Mouse (Mus musculus): ENCODE data around the gene Gdi2. TPM values are rescaled to one million over a fixed set of nuclear protein-coding genes. Genes with fewer than 3 reads are reported as not detected.
A peak's percentile ranks its signal among the peaks of the same experiment; 100 is the strongest.

Gdi2 gene
- total RNA-seq, 2 experiments from 2014 or later, result 277 to 290 TPM

- no peak for TF ChIP-seq CTCF (conservative IDR thresholded peaks at IDR 0.05)
- no peak for DNase-seq (ENCODE audit: low spot score in 2 of 2)
- no peak overlapping the region for H3K27ac ChIP-seq
- no peak overlapping the region for H3K4me3 ChIP-seq
Observed at GRCm38 (mm10) chr13:3534146-3534545, 3.7 kb upstream of the Gdi2 start.

GRCm38 (mm10) chr13:3538223-3538968 lies 533 bp downstream of the Gdi2 start:
- peak; percentile 59 to 61 for DNase-seq (ENCODE audit: low spot score in 2 of 2)
- Histone ChIP-seq H3K4me3 (peak overlapping the region; percentile 80), H3K27ac (peak overlapping the region; percentile 99)
- no peak; the same call in 1 of the 2 replicates for TF ChIP-seq CTCF (conservative IDR thresholded peaks at IDR 0.05)

GRCm38 (mm10) chr13:3538969-3539562 lies 1.2 kb downstream of the Gdi2 start:
- no peak for DNase-seq (ENCODE audit: low spot score in 2 of 2)
- Histone ChIP-seq H3K4me3 (peak overlapping the region; percentile 80), H3K27ac (peak overlapping the region; percentile 99)
- no peak for TF ChIP-seq CTCF (conservative IDR thresholded peaks at IDR 0.05)

- no peak overlapping the region for H3K27ac ChIP-seq
- no peak overlapping the region; the same call in 1 of the 2 replicates for H3K4me3 ChIP-seq
- no peak for DNase-seq (ENCODE audit: low spot score in 2 of 2)
- TF ChIP-seq CTCF (conservative IDR thresholded peaks at IDR 0.05), result no peak
Observed at GRCm38 (mm10) chr13:3540166-3540565, 2.3 kb downstream of the Gdi2 start.

- Histone ChIP-seq H3K27ac (no peak overlapping the region), H3K4me3 (peak overlapping the region; percentile 10; the same call in 1 of the 2 replicates)
- DNase-seq (ENCODE audit: low spot score in 2 of 2), result no peak
- TF ChIP-seq CTCF (conservative IDR thresholded peaks at IDR 0.05), result no peak
Observed at GRCm38 (mm10) chr13:3541159-3541782, 3.4 kb downstream of the Gdi2 start.

- H3K27ac ChIP-seq, result no peak overlapping the region
- DNase-seq (ENCODE audit: low spot score in 2 of 2), result no peak
- no peak overlapping the region for H3K4me3 ChIP-seq
- no peak for TF ChIP-seq CTCF (conservative IDR thresholded peaks at IDR 0.05)
Observed at GRCm38 (mm10) chr13:3544077-3544874, 6.4 kb downstream of the Gdi2 start.

- 0 out of 2 replicates have a peak overlapping the region, but pooled peaks have one; percentile 16 for H3K27ac ChIP-seq
- no peak overlapping the region for H3K4me3 ChIP-seq
- peak; percentile 37 for TF ChIP-seq CTCF (conservative IDR thresholded peaks at IDR 0.05)
- no peak for DNase-seq (ENCODE audit: low spot score in 2 of 2)
Observed at GRCm38 (mm10) chr13:3544925-3545324, 7.1 kb downstream of the Gdi2 start.

- TF ChIP-seq CTCF (conservative IDR thresholded peaks at IDR 0.05), result no peak
- H3K27ac ChIP-seq, result peak overlapping the region; percentile 18; the same call in 1 of the 2 replicates
- H3K4me3 ChIP-seq, result no peak overlapping the region
- no peak for DNase-seq (ENCODE audit: low spot score in 2 of 2)
Observed at GRCm38 (mm10) chr13:3547410-3547809, 9.5 kb downstream of the Gdi2 start.

- H3K27ac ChIP-seq, result 0 out of 2 replicates have a peak overlapping the region, but pooled peaks have one; percentile 18
- TF ChIP-seq CTCF (conservative IDR thresholded peaks at IDR 0.05), result no peak
- no peak for DNase-seq (ENCODE audit: low spot score in 2 of 2)
- H3K4me3 ChIP-seq, result no peak overlapping the region
Observed at GRCm38 (mm10) chr13:3547856-3548255, 10.0 kb downstream of the Gdi2 start.

GRCm38 (mm10) chr13:3563130-3563529 lies 25.3 kb downstream of the Gdi2 start:
- Histone ChIP-seq H3K4me3 (no peak overlapping the region), H3K27ac (no peak overlapping the region)
- peak; percentile 55 for TF ChIP-seq CTCF (conservative IDR thresholded peaks at IDR 0.05)
- no peak for DNase-seq (ENCODE audit: low spot score in 2 of 2)

- no peak for TF ChIP-seq CTCF (conservative IDR thresholded peaks at IDR 0.05)
- no peak for DNase-seq (ENCODE audit: low spot score in 2 of 2)
- Histone ChIP-seq H3K4me3 (no peak overlapping the region), H3K27ac (no peak overlapping the region)
Observed at GRCm38 (mm10) chr13:3563953-3564352, 26.1 kb downstream of the Gdi2 start.

GRCm38 (mm10) chr13:3590789-3591188 lies 52.9 kb downstream of the Gdi2 start:
- TF ChIP-seq CTCF (conservative IDR thresholded peaks at IDR 0.05), result peak; percentile 70
- H3K27ac ChIP-seq, result no peak overlapping the region
- no peak for DNase-seq (ENCODE audit: low spot score in 2 of 2)
- H3K4me3 ChIP-seq, result no peak overlapping the region
